Mouse (Mus musculus) liver, adult 2 months (tissue): ENCODE measurements around the gene Dock1.

Experiments used
- CTCF ChIP-seq: fragments of 200-500 bp; IDR thresholded peaks from 2 replicates; pipeline ENCODE4 v1.5.1; 2011; ENCODE audit warnings: low read depth, low read length, control low read depth
- POLR2A ChIP-seq: fragments of 200-500 bp; IDR thresholded peaks from 2 replicates; pipeline ENCODE4 v1.6.1; 2011; ENCODE audit warnings: low read length, control low read depth; ENCODE audit not compliant: insufficient read depth; ENCODE audit errors: extremely low read depth

- TF ChIP-seq CTCF (no peak), POLR2A (no peak)
Observed at GRCm38 (mm10) chr7:135020762-135021161, 350.3 kb downstream of the Dock1 start.
